ENCODE assay signal across 22 mouse cellular contexts in the genomic region with DNA sequence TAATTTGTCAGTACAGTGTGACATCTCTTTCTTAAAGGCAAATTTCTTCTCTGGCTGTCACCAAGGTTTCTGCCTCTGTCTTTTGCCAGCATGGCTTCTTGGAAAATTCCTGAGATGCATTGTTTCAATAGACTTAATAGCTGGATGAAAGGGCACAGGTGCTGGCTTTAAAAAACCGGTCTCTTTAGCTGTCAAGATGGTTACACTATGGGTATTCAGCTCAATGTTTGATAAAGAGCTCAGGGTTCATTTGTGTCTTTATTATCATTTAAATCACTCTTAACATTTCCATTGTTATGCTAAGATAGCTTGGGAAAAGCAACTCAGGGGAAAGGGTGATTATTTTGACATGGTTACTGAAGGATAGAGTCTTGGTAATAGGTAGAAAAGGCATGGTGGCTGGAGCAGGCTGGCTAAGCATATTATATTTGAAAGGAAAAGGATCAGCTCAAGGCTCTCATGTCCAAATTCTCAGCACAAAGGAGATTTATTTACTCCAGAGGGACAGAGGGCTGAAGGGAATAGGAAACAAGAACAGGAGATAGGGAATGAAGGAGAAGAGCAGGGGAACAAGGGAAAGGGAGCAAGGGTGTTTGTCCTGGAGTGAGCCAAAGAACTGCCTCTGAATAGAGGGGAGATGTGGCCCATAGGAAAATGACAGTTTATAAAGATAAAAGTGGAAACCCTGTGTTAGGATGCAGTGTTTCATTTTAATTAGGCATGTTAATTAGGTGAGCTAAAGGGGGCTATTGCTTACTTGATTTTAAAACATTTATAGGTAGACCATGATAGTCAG.
DNase-seq lines count a peak whose midpoint lies in the region; ATAC-seq and TF ChIP-seq lines count a peak whose summit lies in the region.
"Had no signal": no experiment of that assay in that cellular context is flagged by ENCODE, and none has a peak within 500 bp of the region (broad histone marks: within the 10 kb centered on the region; RNA-seq: fewer than 3 reads in every experiment).

No protein-coding gene starts in this region.

- 6% methylated on average over 1 of the region's 1 CpGs for WGBS in hindbrain, embryonic 11.5 days
- 16% methylated on average over 1 of the region's 1 CpGs for WGBS in hindbrain, embryonic 10.5 days
- WGBS in forebrain, postnatal 0 days, result 10% methylated on average over 1 of the region's 1 CpGs
- WGBS in stomach, postnatal 0 days, result 24% methylated on average over 1 of the region's 1 CpGs

- no peak overlapping the region for H3K9ac ChIP-seq in hindbrain, embryonic 11.5 days (ENCODE audit: low read depth, low read length)
- no peak overlapping the region for H3K9ac ChIP-seq in ES-Bruce4 (ENCODE audit: low read depth, poor library complexity, severe bottlenecking)
- no peak overlapping the region for H3K9ac ChIP-seq in forebrain, postnatal 0 days
- no peak overlapping the region for H3K9ac ChIP-seq in stomach, postnatal 0 days (ENCODE audit: low read length)
- H3K9ac ChIP-seq: heart, embryonic 13.5 days; liver, embryonic 14.5 days; lung, embryonic 15.5 days; neural tube, embryonic 13.5 days had no signal

- TF ChIP-seq EP300 in ES-Bruce4 (IDR thresholded peaks at IDR 0.05; ENCODE audit: insufficient read depth, low read depth, low read length), result no peak
- no peak for TF ChIP-seq EP300 in stomach, postnatal 0 days (optimal IDR thresholded peaks at IDR 0.05)

- no peaks in the 10 kb centered on the region for H3K9me3 ChIP-seq in hindbrain, embryonic 11.5 days (ENCODE audit: control insufficient read depth, low read length)
- H3K9me3 ChIP-seq in hindbrain, embryonic 10.5 days, result no peaks in the 10 kb centered on the region
- peaks cover 7% of the 10 kb centered on the region for H3K9me3 ChIP-seq in ES-Bruce4 (replicated peaks; ENCODE audit: control insufficient read depth, insufficient read depth, low read length, poor library complexity, severe bottlenecking)
- no peaks in the 10 kb centered on the region for H3K9me3 ChIP-seq in forebrain, postnatal 0 days (ENCODE audit: low read length)
- no peaks in the 10 kb centered on the region for H3K9me3 ChIP-seq in stomach, postnatal 0 days (ENCODE audit: control insufficient read depth, low read length)
- H3K9me3 ChIP-seq: embryonic facial prominence, embryonic 10.5 days; heart, embryonic 13.5 days; lung, embryonic 15.5 days; neural tube, embryonic 13.5 days had no signal

- H3K36me3 ChIP-seq in hindbrain, embryonic 11.5 days (ENCODE audit: control insufficient read depth, insufficient read depth, low read length), result no peaks in the 10 kb centered on the region
- H3K36me3 ChIP-seq in hindbrain, embryonic 10.5 days, result no peaks in the 10 kb centered on the region
- H3K36me3 ChIP-seq in ES-Bruce4 (ENCODE audit: control insufficient read depth, insufficient read depth, low read length, poor library complexity, severe bottlenecking), result no peaks in the 10 kb centered on the region
- no peaks in the 10 kb centered on the region for H3K36me3 ChIP-seq in forebrain, postnatal 0 days (ENCODE audit: insufficient read depth)
- H3K36me3 ChIP-seq in stomach, postnatal 0 days (ENCODE audit: control insufficient read depth, insufficient read depth, low read length), result no peaks in the 10 kb centered on the region
- H3K36me3 ChIP-seq: embryonic facial prominence, embryonic 10.5 days; heart, embryonic 13.5 days; lung, embryonic 15.5 days; neural tube, embryonic 13.5 days had no signal

- ATAC-seq in hindbrain, embryonic 11.5 days (ENCODE audit: low FRiP score), result peak; percentile 67
- ATAC-seq in forebrain, postnatal 0 days, result peak; percentile 80; the same call in 1 of the 2 replicates
- no peak for ATAC-seq in stomach, postnatal 0 days (ENCODE audit: low FRiP score, low TSS enrichment)

- H3K4me1 ChIP-seq in hindbrain, embryonic 11.5 days (replicated peaks; ENCODE audit: control insufficient read depth, insufficient read depth, low read length), result no peaks in the 10 kb centered on the region
- H3K4me1 ChIP-seq in hindbrain, embryonic 10.5 days (replicated peaks), result peaks cover 8% of the 10 kb centered on the region
- no peaks in the 10 kb centered on the region for H3K4me1 ChIP-seq in ES-Bruce4 (ENCODE audit: control insufficient read depth, insufficient read depth, low read length)
- no peaks in the 10 kb centered on the region for H3K4me1 ChIP-seq in forebrain, postnatal 0 days (ENCODE audit: insufficient read depth)
- H3K4me1 ChIP-seq in stomach, postnatal 0 days (replicated peaks; ENCODE audit: control insufficient read depth, insufficient read depth), result no peaks in the 10 kb centered on the region
- H3K4me1 ChIP-seq: embryonic facial prominence, embryonic 10.5 days; heart, embryonic 13.5 days; lung, embryonic 15.5 days had no signal

- no peak for TF ChIP-seq POLR2A in ES-Bruce4 (IDR thresholded peaks at IDR 0.05; ENCODE audit: insufficient read depth, low read length)

- TF ChIP-seq CTCF in ES-Bruce4 (IDR thresholded peaks at IDR 0.05; ENCODE audit: low read depth, low read length), result no peak
- TF ChIP-seq CTCF in forebrain, postnatal 0 days (IDR thresholded peaks at IDR 0.05; ENCODE audit: low read depth), result no peak
- no peak for TF ChIP-seq CTCF in stomach, postnatal 0 days (IDR thresholded peaks at IDR 0.05; ENCODE audit: low read depth)

- no peak overlapping the region for H3K27ac ChIP-seq in hindbrain, embryonic 11.5 days (ENCODE audit: low read depth, low read length)
- H3K27ac ChIP-seq in hindbrain, embryonic 10.5 days, result no peak overlapping the region
- H3K27ac ChIP-seq in ES-Bruce4 (ENCODE audit: insufficient read depth, low read length), result peak overlapping the region; percentile 77
- H3K27ac ChIP-seq in forebrain, postnatal 0 days (ENCODE audit: low read depth, low read length), result no peak overlapping the region
- H3K27ac ChIP-seq in stomach, postnatal 0 days (replicated peaks), result no peak overlapping the region
- H3K27ac ChIP-seq: embryonic facial prominence, embryonic 10.5 days; heart, embryonic 13.5 days; kidney, postnatal 0 days; liver, embryonic 14.5 days; lung, embryonic 15.5 days; neural tube, embryonic 13.5 days had no signal

- no peaks in the 10 kb centered on the region for H3K27me3 ChIP-seq in hindbrain, embryonic 11.5 days (ENCODE audit: control insufficient read depth, insufficient read depth, low read length)
- H3K27me3 ChIP-seq in hindbrain, embryonic 10.5 days (ENCODE audit: insufficient read depth, poor library complexity, severe bottlenecking), result no peaks in the 10 kb centered on the region
- H3K27me3 ChIP-seq in ES-Bruce4 (ENCODE audit: control insufficient read depth, insufficient read depth, low read length, poor library complexity, severe bottlenecking), result no peaks in the 10 kb centered on the region; the same call in 1 of the 2 replicates
- no peaks in the 10 kb centered on the region for H3K27me3 ChIP-seq in forebrain, postnatal 0 days (ENCODE audit: insufficient read depth, low read length)
- no peaks in the 10 kb centered on the region for H3K27me3 ChIP-seq in stomach, postnatal 0 days (ENCODE audit: control insufficient read depth, insufficient read depth, low read length)
- H3K27me3 ChIP-seq: heart, embryonic 13.5 days; lung, embryonic 15.5 days; neural tube, embryonic 13.5 days had no signal

- DNase-seq in hindbrain, embryonic 11.5 days (ENCODE audit: low spot score), result no peak
- DNase-seq in hindbrain, embryonic 10.5 days (ENCODE audit: low spot score), result no peak
- DNase-seq in ZHBTc4 (ENCODE audit: low read depth, low spot score), result peak; percentile 80
- no peak for DNase-seq in forebrain, postnatal 0 days
- no peak for DNase-seq in thymus, postnatal 14 days
- no peak for DNase-seq in stomach, postnatal 0 days (ENCODE audit: low spot score)
- DNase-seq in thymus, postnatal 0 days (ENCODE audit: low spot score), result no peak
- DNase-seq: adrenal gland, postnatal 10 days; cerebellum, adult 11-12 months; cerebellum, postnatal 36 days; gastrocnemius, postnatal 10 days; kidney, adult 18-20 months; lung, postnatal 4 days; spleen, adult 18-20 months; thymus, adult 18-20 months had no signal

- no peak overlapping the region for H3K4me3 ChIP-seq in hindbrain, embryonic 11.5 days (ENCODE audit: low read depth, low read length)
- no peak overlapping the region for H3K4me3 ChIP-seq in hindbrain, embryonic 10.5 days
- H3K4me3 ChIP-seq in ES-Bruce4 (ENCODE audit: low read depth, low read length), result no peak overlapping the region
- no peak overlapping the region for H3K4me3 ChIP-seq in forebrain, postnatal 0 days (ENCODE audit: low read depth, low read length)
- no peak overlapping the region for H3K4me3 ChIP-seq in stomach, postnatal 0 days (ENCODE audit: low read depth, low read length)
- H3K4me3 ChIP-seq: embryonic facial prominence, embryonic 10.5 days; heart, embryonic 13.5 days; lung, embryonic 15.5 days; neural tube, embryonic 13.5 days had no signal

- no peak overlapping the region for H3K4me2 ChIP-seq in hindbrain, embryonic 11.5 days (replicated peaks; ENCODE audit: low read depth, low read length)
- H3K4me2 ChIP-seq in forebrain, postnatal 0 days (ENCODE audit: low read depth), result no peak overlapping the region
- no peak overlapping the region for H3K4me2 ChIP-seq in stomach, postnatal 0 days (replicated peaks; ENCODE audit: low read depth)
- H3K4me2 ChIP-seq: heart, embryonic 13.5 days; lung, embryonic 15.5 days; neural tube, embryonic 13.5 days had no signal
